Mouse (Mus musculus): ENCODE data around the gene Zdhhc1.
A peak's percentile ranks its signal among the peaks of the same experiment; 100 is the strongest.

The Zdhhc1 gene

GRCm38 (mm10) chr8:105455218-105455617, 41.5 kb downstream of the Zdhhc1 start:
- no peak for DNase-seq (ENCODE audit: low read depth, low spot score)

GRCm38 (mm10) chr8:105454088-105454487, 42.6 kb downstream of the Zdhhc1 start:
- no peak for DNase-seq (ENCODE audit: low read depth, low spot score)

- no peak for DNase-seq (ENCODE audit: low read depth, low spot score)
These were observed 43.4 kb downstream of the Zdhhc1 start for GRCm38 (mm10) chr8:105453296-105453695.

- no peak for DNase-seq (ENCODE audit: low read depth, low spot score)
These were observed 44.6 kb downstream of the Zdhhc1 start for GRCm38 (mm10) chr8:105451903-105452603.

GRCm38 (mm10) chr8:105450977-105451376, 45.7 kb downstream of the Zdhhc1 start:
- no peak for DNase-seq (ENCODE audit: low read depth, low spot score)

GRCm38 (mm10) chr8:105448596-105448995, 48.1 kb downstream of the Zdhhc1 start:
- peak; percentile 63 for DNase-seq (ENCODE audit: low read depth, low spot score)

GRCm38 (mm10) chr8:105448188-105448587, 48.5 kb downstream of the Zdhhc1 start:
- peak; percentile 51 for DNase-seq (ENCODE audit: low read depth, low spot score)

- DNase-seq (ENCODE audit: low read depth, low spot score) = no peak
These were observed 50.6 kb downstream of the Zdhhc1 start for GRCm38 (mm10) chr8:105446127-105446552.

GRCm38 (mm10) chr8:105445296-105446126, 51.2 kb downstream of the Zdhhc1 start:
- DNase-seq (ENCODE audit: low read depth, low spot score) = no peak

- DNase-seq (ENCODE audit: low read depth, low spot score) = no peak
These were observed 54.0 kb downstream of the Zdhhc1 start for GRCm38 (mm10) chr8:105442661-105443060.

- peak; percentile 44 for DNase-seq (ENCODE audit: low read depth, low spot score)
These were observed 55.3 kb downstream of the Zdhhc1 start for GRCm38 (mm10) chr8:105441433-105441832.

- peak; percentile 42 for DNase-seq (ENCODE audit: low read depth, low spot score)
These were observed 57.8 kb downstream of the Zdhhc1 start for GRCm38 (mm10) chr8:105438865-105439264.

GRCm38 (mm10) chr8:105437078-105437748, 59.5 kb downstream of the Zdhhc1 start:
- no peak for DNase-seq (ENCODE audit: low read depth, low spot score)

- no peak for DNase-seq (ENCODE audit: low read depth, low spot score)
These were observed 60.5 kb downstream of the Zdhhc1 start for GRCm38 (mm10) chr8:105436218-105436617.

GRCm38 (mm10) chr8:105434136-105434535, 62.6 kb downstream of the Zdhhc1 start:
- DNase-seq (ENCODE audit: low read depth, low spot score) = no peak

- DNase-seq (ENCODE audit: low read depth, low spot score) = no peak
These were observed 63.2 kb downstream of the Zdhhc1 start for GRCm38 (mm10) chr8:105433511-105433910.

- no peak for DNase-seq (ENCODE audit: low read depth, low spot score)
These were observed 63.7 kb downstream of the Zdhhc1 start for GRCm38 (mm10) chr8:105433021-105433420.

- DNase-seq (ENCODE audit: low read depth, low spot score) = no peak
These were observed 64.8 kb downstream of the Zdhhc1 start for GRCm38 (mm10) chr8:105431743-105432515.

- DNase-seq (ENCODE audit: low read depth, low spot score) = no peak
These were observed 69.8 kb downstream of the Zdhhc1 start for GRCm38 (mm10) chr8:105426878-105427277.
